Mouse (Mus musculus) kidney, embryonic 16.5 days (tissue): ENCODE data around the gene Nsl1. TPM values are rescaled to one million over a fixed set of nuclear protein-coding genes. Genes with fewer than 3 reads are reported as not detected.

ENCODE experiments used
- ATAC-seq: fragments of 200-750 bp; cut with Nextera tagmentation; 2 replicates; pipeline ENCODE4 v1.8.0; 2017; ENCODE audit warnings: moderate TSS enrichment; ENCODE audit not compliant: low FRiP score, low TSS enrichment
- H3K27ac ChIP-seq: fragments of 300-500 bp; sonication (generic); 2 replicates; pipeline ENCODE4 v1.5.1; 2014; ENCODE audit warnings: low read length
- H3K27me3 ChIP-seq: fragments of 300-500 bp; sonication (generic); 2 replicates; pipeline ENCODE4 v1.6.1; 2014; ENCODE audit warnings: low read length, control low read depth, mixed read lengths; ENCODE audit not compliant: insufficient read depth
- H3K36me3 ChIP-seq: fragments of 300-500 bp; sonication (generic); 2 replicates; pipeline ENCODE4 v1.6.1; 2014; ENCODE audit warnings: low read length, control low read depth, mixed read lengths; ENCODE audit not compliant: insufficient read depth
- H3K4me1 ChIP-seq: fragments of 300-500 bp; sonication (generic); 2 replicates; pipeline ENCODE4 v1.6.1; 2014; ENCODE audit warnings: low read length, control low read depth, mixed read lengths; ENCODE audit not compliant: insufficient read depth
- H3K4me2 ChIP-seq: fragments of 300-500 bp; sonication (generic); replicated peaks from 2 replicates; pipeline ENCODE4 v1.6.1; 2014; ENCODE audit warnings: low read depth, low read length
- H3K4me3 ChIP-seq: fragments of 300-500 bp; sonication (generic); 2 replicates; pipeline ENCODE4 v1.5.1; 2014; ENCODE audit warnings: mild to moderate bottlenecking, low read length
- H3K9ac ChIP-seq: fragments of 300-500 bp; sonication (generic); replicated peaks from 2 replicates; pipeline ENCODE4 v1.6.1; 2014; ENCODE audit warnings: low read length
- H3K9me3 ChIP-seq: fragments of 300-500 bp; sonication (generic); 2 replicates; pipeline ENCODE4 v1.6.1; 2016; ENCODE audit warnings: low read length, control low read depth
- WGBS: fragments of 180-500 bp; shearing (Covaris S2); extraction: QIAGEN DNeasy Blood & Tissue Kit; methylation state at CpG from one replicate; pipeline ENCODE4 v1.1.7; 2014; 5-methylcytosine and 5-hydroxymethylcytosine counted together
- polyA plus RNA-seq: library from polyadenylated mRNA; unstranded; fragments of >200 nt; fragmentation: Nextera tagmentation; extraction: Ambion mirVana; gene quantifications from 2 replicates; pipeline ENCODE4 v1.2.1, GENCODE M21; 2015

Nsl1 gene
- polyA plus RNA-seq, 1 experiment from 2014 or later, result 21.9 TPM

DNA sequence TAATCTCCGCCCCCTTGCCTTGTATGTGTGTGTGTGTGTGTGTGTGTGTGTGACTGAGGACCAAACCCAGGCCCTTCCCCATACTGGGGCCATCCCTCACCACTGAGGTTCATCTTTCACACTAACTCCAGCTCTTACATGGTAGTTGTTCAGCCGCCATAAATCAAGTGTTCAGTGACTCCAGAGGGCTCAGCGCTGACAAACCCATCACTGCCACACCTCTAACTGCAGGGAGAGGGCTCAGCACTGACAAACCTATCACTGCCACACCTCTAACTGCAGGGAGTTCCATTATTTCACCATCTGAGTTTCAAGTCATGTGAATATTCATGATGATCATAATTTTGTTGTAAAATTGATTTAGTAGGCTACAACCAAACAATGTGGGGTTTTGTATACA is 9.3 kb upstream of the Nsl1 start:
- Histone ChIP-seq H3K36me3 (no peaks in the 10 kb centered on the region), H3K27ac (no peak overlapping the region), H3K4me2 (no peak overlapping the region), H3K9ac (no peak overlapping the region), H3K27me3 (no peaks in the 10 kb centered on the region), H3K9me3 (no peaks in the 10 kb centered on the region), H3K4me3 (no peak overlapping the region), H3K4me1 (no peaks in the 10 kb centered on the region)
- ATAC-seq, result no peak
- WGBS, result 49% methylated on average over 3 of the region's 3 CpGs

DNA sequence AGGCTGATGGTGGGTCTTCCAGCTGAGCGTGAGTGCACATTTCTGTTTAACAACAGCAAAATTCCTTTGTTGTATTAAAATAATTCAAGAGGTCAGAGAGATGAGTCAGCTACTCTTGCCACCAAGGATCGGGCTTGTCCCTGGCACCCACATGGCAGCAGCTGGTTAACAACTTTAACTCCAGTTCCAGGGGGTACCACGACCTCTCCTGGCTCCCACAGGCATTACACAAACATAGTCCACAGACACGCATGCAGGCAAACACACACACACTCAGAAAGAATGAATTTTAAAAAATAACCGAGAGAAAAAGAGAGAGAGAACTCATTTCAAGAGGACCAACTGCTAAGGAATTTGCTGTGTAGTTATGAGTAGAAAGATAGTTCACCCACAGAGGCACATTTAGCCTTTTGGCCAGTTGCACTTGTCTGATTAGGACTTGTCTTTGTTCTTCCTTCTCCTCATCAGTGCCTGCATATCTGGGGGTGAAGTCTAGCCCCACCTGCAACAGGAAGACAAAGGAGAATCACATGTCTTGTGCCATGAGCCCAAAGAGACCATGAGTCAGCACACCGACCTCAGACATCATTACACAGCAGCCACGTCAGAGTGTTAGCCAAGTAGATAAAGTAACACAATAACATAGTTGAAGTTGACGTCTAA is 7.8 kb upstream of the Nsl1 start:
- no peak overlapping the region for H3K4me3 ChIP-seq
- no peaks in the 10 kb centered on the region for H3K4me1 ChIP-seq
- ATAC-seq, result no peak
- no peaks in the 10 kb centered on the region for H3K27me3 ChIP-seq
- no peak overlapping the region for H3K9ac ChIP-seq
- H3K36me3 ChIP-seq, result no peaks in the 10 kb centered on the region
- no peaks in the 10 kb centered on the region for H3K9me3 ChIP-seq
- H3K27ac ChIP-seq, result no peak overlapping the region
- no peak overlapping the region for H3K4me2 ChIP-seq
- WGBS, result 77% methylated on average over 8 of the region's 8 CpGs

DNA sequence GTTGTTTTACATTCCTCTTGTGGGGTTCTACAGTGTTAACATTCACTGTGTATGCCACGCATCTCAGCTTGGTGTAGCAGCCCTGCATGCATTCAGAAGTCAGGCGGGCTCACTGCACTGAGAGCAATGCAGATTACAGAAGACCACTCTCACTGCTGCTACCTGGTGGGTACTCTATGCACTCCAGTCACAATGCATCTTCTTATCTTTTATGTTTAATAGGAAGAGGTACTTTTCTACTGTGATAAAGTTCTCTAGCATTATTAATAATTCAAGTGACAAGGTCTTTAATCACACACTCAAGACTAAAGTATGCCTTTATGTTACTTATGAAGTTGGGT is 7.3 kb upstream of the Nsl1 start:
- no peak overlapping the region for H3K9ac ChIP-seq
- H3K4me2 ChIP-seq, result no peak overlapping the region
- H3K4me3 ChIP-seq, result no peak overlapping the region
- no peaks in the 10 kb centered on the region for H3K27me3 ChIP-seq
- no peaks in the 10 kb centered on the region for H3K9me3 ChIP-seq
- H3K27ac ChIP-seq, result no peak overlapping the region
- H3K4me1 ChIP-seq, result no peaks in the 10 kb centered on the region
- WGBS, result 66% methylated on average over 2 of the region's 2 CpGs
- ATAC-seq, result no peak
- no peaks in the 10 kb centered on the region for H3K36me3 ChIP-seq

DNA sequence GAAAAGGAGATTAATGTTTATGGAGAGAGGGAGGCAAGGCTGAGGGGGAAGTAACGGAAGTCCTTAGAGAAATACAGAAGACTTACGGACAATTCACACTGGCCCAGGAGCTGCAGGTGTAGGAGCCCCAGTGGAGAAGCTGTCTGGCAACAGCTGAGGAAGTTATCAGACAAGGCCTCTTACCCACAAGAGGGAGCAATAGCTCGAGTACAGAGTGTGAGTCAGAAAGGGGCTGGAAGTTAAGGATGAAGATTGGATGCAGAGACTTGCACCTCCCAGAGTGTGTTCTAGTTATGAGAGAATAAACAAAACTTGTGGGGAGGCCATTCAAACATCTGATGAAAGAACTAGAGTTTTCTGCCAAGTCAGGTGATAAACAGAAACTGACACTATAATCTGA is 5.4 kb upstream of the Nsl1 start:
- H3K27me3 ChIP-seq, result no peaks in the 10 kb centered on the region
- H3K9me3 ChIP-seq, result no peaks in the 10 kb centered on the region
- H3K4me3 ChIP-seq, result no peak overlapping the region
- no peak for ATAC-seq
- 0 out of 2 replicates have a peak, but pooled peaks cover 6% of the 10 kb centered on the region for H3K4me1 ChIP-seq
- H3K27ac ChIP-seq, result no peak overlapping the region
- no peaks in the 10 kb centered on the region for H3K36me3 ChIP-seq
- 73% methylated on average over 3 of the region's 3 CpGs for WGBS
- no peak overlapping the region for H3K4me2 ChIP-seq
- H3K9ac ChIP-seq, result no peak overlapping the region

DNA sequence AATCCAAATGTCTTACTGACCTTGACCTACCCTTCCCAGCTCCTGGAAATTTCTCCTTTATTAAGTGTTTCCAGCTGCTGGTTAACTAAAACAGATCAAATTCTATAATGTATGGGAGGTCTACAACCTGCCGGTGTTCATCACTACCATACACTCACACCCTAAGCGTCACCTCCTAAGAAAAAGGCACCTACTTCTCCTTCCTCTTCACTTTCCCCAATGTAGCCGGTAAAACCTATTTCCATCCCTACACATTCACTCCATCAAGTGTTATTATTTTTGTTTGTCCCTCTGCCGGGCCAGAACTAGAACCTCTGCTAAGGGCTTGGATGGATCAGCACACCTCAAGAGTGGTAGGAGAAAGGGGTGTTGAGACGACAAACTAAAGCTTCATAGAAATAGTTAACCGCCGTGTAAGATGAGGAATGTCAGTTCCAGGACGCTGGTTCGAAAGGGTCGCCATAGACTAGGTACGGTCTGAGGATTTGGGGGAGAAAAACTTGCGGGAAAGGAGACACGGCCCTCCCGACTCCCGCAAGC is 501 bp upstream of the Nsl1 start:
- Histone ChIP-seq H3K36me3 (peaks cover 9% of the 10 kb centered on the region), H3K4me2 (peak overlapping the region; percentile 89), H3K4me3 (peak overlapping the region; percentile 99), H3K9me3 (no peaks in the 10 kb centered on the region), H3K4me1 (peaks cover 16% of the 10 kb centered on the region), H3K27ac (0 out of 2 replicates have a peak overlapping the region, but pooled peaks have one; percentile 15), H3K9ac (peak overlapping the region; percentile 88), H3K27me3 (no peaks in the 10 kb centered on the region)
- peak; percentile 28; the same call in 1 of the 2 replicates for ATAC-seq
- WGBS, result 3% methylated on average over 15 of the region's 15 CpGs

DNA sequence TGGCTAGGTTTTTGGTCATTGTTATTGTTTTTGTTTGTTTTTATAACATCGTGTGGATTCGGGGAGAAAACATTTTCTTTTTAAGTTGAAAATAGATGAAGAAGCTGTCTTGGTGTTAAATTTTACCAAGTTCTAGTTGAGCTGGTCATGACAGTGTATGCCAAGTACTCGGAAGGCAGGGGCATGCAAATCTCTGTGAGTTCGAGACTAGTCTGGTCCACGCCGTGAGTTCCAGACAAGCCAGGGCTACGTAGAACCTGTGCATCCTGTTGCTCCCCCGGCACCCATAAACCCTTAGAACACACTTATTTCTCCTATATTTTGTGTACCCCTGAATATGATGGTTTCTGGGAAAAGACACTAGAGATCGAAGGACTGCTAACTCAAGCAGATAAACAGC is 888 bp downstream of the Nsl1 start:
- no peak for ATAC-seq
- Histone ChIP-seq H3K4me1 (peaks cover 16% of the 10 kb centered on the region), H3K9me3 (no peaks in the 10 kb centered on the region), H3K4me3 (peak overlapping the region; percentile 99), H3K4me2 (peak overlapping the region; percentile 89), H3K27me3 (no peaks in the 10 kb centered on the region), H3K9ac (peak overlapping the region; percentile 88), H3K27ac (no peak overlapping the region), H3K36me3 (peaks cover 14% of the 10 kb centered on the region)
- WGBS, result 61% methylated on average over 9 of the region's 9 CpGs

DNA sequence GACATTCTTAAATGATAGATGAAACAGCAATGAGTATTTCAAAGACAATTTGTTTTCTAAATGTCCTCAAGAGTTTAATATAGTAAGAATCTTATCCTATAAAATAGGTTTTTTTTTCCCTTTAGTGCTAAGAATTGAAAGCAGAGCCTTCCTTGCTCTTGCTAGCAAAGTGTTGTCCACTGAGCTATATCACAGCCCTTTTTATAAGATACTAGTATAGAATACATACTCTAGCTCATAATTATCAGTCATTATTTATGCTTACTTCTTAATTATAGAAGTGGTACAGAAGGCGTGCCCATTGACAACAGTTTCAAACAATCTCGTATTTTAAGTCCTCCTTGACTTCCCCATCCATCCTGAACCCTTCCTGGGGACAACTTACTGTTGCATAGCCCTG is 1.7 kb downstream of the Nsl1 start:
- 89% methylated on average over 2 of the region's 2 CpGs for WGBS
- peaks cover 19% of the 10 kb centered on the region for H3K36me3 ChIP-seq
- peaks cover 16% of the 10 kb centered on the region for H3K4me1 ChIP-seq
- no peak overlapping the region for H3K9ac ChIP-seq
- no peak overlapping the region for H3K4me3 ChIP-seq
- no peak overlapping the region for H3K4me2 ChIP-seq
- no peak overlapping the region for H3K27ac ChIP-seq
- no peaks in the 10 kb centered on the region for H3K27me3 ChIP-seq
- ATAC-seq, result no peak
- H3K9me3 ChIP-seq, result no peaks in the 10 kb centered on the region

DNA sequence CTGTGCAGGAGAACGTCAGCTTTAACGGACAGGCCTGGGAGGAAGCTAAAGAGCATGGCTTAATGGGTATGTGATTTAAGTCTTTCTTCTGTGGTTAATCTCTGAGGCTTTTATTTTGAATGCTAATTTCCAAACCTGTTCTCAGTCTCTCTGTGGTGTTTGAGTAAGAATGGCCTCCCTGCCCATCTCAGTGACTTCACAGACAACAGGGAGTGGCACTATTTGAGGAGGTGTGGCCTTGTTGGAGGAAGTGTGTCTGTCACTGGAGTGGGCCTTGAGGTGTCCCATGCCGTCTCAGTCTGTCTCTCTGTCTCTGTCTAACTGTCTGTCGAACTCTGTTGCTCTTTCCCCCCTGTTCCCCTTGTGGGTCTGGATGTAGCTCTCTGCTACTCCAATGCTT is 2.4 kb downstream of the Nsl1 start:
- 73% methylated on average over 4 of the region's 4 CpGs for WGBS
- peaks cover 16% of the 10 kb centered on the region for H3K4me1 ChIP-seq
- no peak overlapping the region for H3K4me2 ChIP-seq
- no peak for ATAC-seq
- H3K9ac ChIP-seq, result no peak overlapping the region
- H3K4me3 ChIP-seq, result no peak overlapping the region
- H3K27ac ChIP-seq, result no peak overlapping the region
- H3K36me3 ChIP-seq, result peaks cover 23% of the 10 kb centered on the region
- H3K27me3 ChIP-seq, result no peaks in the 10 kb centered on the region
- no peaks in the 10 kb centered on the region for H3K9me3 ChIP-seq

DNA sequence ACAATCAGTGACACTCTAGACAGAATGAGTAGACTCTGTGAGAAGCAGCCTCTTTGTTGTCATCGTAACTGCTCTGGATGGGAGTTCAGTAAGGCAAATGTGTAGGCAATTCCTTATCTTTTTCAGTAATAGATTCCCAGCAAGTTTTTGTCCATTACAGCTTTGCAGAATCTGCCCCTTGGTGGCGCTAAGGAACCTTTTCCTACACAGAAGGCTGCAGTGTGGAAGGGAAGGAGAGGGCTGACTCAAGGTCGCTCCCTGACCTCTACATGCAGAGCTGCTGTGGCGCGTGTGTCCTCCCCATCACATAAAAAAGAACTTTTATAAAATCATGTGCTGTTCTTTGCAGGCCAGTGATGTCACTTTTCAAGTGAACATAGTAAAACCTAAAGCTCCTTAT is 5.6 kb downstream of the Nsl1 start:
- 73% methylated on average over 5 of the region's 5 CpGs for WGBS
- ATAC-seq, result no peak
- no peak overlapping the region for H3K4me2 ChIP-seq
- no peak overlapping the region for H3K4me3 ChIP-seq
- no peaks in the 10 kb centered on the region for H3K27me3 ChIP-seq
- H3K9ac ChIP-seq, result no peak overlapping the region
- peaks cover 47% of the 10 kb centered on the region for H3K36me3 ChIP-seq
- no peaks in the 10 kb centered on the region for H3K9me3 ChIP-seq
- no peak overlapping the region for H3K27ac ChIP-seq
- peaks cover 10% of the 10 kb centered on the region for H3K4me1 ChIP-seq

DNA sequence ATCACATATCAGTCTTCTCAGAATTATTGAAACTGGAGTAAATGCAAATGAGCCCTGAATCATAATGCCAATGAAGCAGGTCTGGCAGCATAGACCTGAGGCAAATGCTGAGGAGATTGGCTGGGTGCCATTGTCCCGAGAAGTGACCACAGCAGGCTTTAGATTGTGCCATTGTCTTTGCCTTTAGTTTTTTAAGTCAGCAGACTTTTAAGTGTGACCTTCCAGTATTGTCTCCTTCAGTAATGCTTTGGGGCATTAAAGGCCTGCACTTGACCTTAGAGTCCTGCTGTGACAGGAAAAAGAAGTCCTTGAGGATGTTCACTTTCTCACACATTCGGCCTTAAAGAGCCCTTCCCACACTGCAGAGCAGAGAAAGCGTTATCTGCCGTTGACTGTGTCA is 7.4 kb downstream of the Nsl1 start:
- no peak overlapping the region for H3K27ac ChIP-seq
- H3K36me3 ChIP-seq, result peaks cover 47% of the 10 kb centered on the region
- WGBS, result 94% methylated on average over 4 of the region's 4 CpGs
- H3K27me3 ChIP-seq, result no peaks in the 10 kb centered on the region
- H3K9me3 ChIP-seq, result no peaks in the 10 kb centered on the region
- H3K4me3 ChIP-seq, result no peak overlapping the region
- no peak for ATAC-seq
- no peak overlapping the region for H3K9ac ChIP-seq
- no peaks in the 10 kb centered on the region for H3K4me1 ChIP-seq
- H3K4me2 ChIP-seq, result no peak overlapping the region
